In genomic region chr4:110020255-110020654, GRCm38 (mm10) we compare ENCODE assay signal across 8 mouse cellular contexts. TPM values are rescaled to one million over a fixed set of nuclear protein-coding genes. Genes with fewer than 3 reads are reported as not detected.
DNase-seq lines count a peak whose midpoint lies in the region; ATAC-seq and TF ChIP-seq lines count a peak whose summit lies in the region.

No protein-coding gene starts in this region.

- TF ChIP-seq CTCF in C2C12 (IDR thresholded peaks at IDR 0.05; ENCODE audit: control insufficient read depth, insufficient read depth, insufficient read length), result peak; percentile 89
- peak; percentile 85 for TF ChIP-seq CTCF in bone marrow, adult 2 months (IDR thresholded peaks at IDR 0.05; ENCODE audit: control insufficient read depth, insufficient read depth, low read length)
- peak; percentile 96 for TF ChIP-seq CTCF in liver, adult 2 months (IDR thresholded peaks at IDR 0.05; ENCODE audit: low read depth, low read length)
- peak; percentile 92; the same call in 1 of the 2 replicates for TF ChIP-seq CTCF in testis, adult 2 months (IDR thresholded peaks at IDR 0.05; ENCODE audit: control insufficient read depth, insufficient read depth, insufficient replicate concordance, low read depth, low read length)

- ATAC-seq in embryonic facial prominence, embryonic 15.5 days (ENCODE audit: insufficient number of reproducible peaks, low FRiP score, low TSS enrichment, low read depth), result no peak
- no peak for ATAC-seq in heart, embryonic 14.5 days (ENCODE audit: insufficient number of reproducible peaks, insufficient read depth, low FRiP score, low read depth)
- ATAC-seq in neural tube, embryonic 11.5 days (ENCODE audit: insufficient read depth, low FRiP score, low TSS enrichment), result peak; percentile 53; the same call in 1 of the 2 replicates

- no peaks in the 10 kb centered on the region for H3K27me3 ChIP-seq in C2C12 (ENCODE audit: control insufficient read depth, insufficient read depth, insufficient read length)
- H3K27me3 ChIP-seq in embryonic facial prominence, embryonic 15.5 days, result peaks cover 8% of the 10 kb centered on the region; the same call in 1 of the 2 replicates
- peaks cover 15% of the 10 kb centered on the region for H3K27me3 ChIP-seq in heart, embryonic 14.5 days (ENCODE audit: control insufficient read depth, insufficient read depth, low read length)
- H3K27me3 ChIP-seq in liver, adult 2 months (ENCODE audit: control insufficient read depth, insufficient read depth, low read length), result no peaks in the 10 kb centered on the region
- no peaks in the 10 kb centered on the region for H3K27me3 ChIP-seq in neural tube, embryonic 11.5 days (ENCODE audit: control insufficient read depth, insufficient read depth, low read length)
- no peaks in the 10 kb centered on the region for H3K27me3 ChIP-seq in testis, adult 2 months (ENCODE audit: control insufficient read depth, insufficient read depth, low read length)

- H3K9ac ChIP-seq in embryonic facial prominence, embryonic 15.5 days, result no peak overlapping the region
- no peak overlapping the region for H3K9ac ChIP-seq in heart, embryonic 14.5 days (ENCODE audit: low read length)
- no peak overlapping the region for H3K9ac ChIP-seq in liver, adult 2 months (ENCODE audit: low read depth, low read length)
- no peak overlapping the region for H3K9ac ChIP-seq in neural tube, embryonic 11.5 days (ENCODE audit: low read length)

- 10% methylated on average over 12 of the region's 12 CpGs for WGBS in bone marrow, adult 2 months
- WGBS in embryonic facial prominence, embryonic 15.5 days, result 10% methylated on average over 12 of the region's 12 CpGs
- WGBS in heart, embryonic 14.5 days, result 10% methylated on average over 12 of the region's 12 CpGs
- WGBS in liver, adult 2 months, result 12% methylated on average over 12 of the region's 12 CpGs
- WGBS in neural tube, embryonic 11.5 days, result 11% methylated on average over 12 of the region's 12 CpGs

- no peaks in the 10 kb centered on the region for H3K79me2 ChIP-seq in C2C12 (ENCODE audit: control insufficient read depth, insufficient read depth)
- H3K79me2 ChIP-seq in liver, adult 2 months (ENCODE audit: control insufficient read depth, insufficient read depth, low read length), result no peaks in the 10 kb centered on the region

- peak overlapping the region; percentile 30 for H3K4me2 ChIP-seq in embryonic facial prominence, embryonic 15.5 days (replicated peaks)
- H3K4me2 ChIP-seq in heart, embryonic 14.5 days (ENCODE audit: low read length), result peak overlapping the region; percentile 51
- peak overlapping the region; percentile 13 for H3K4me2 ChIP-seq in neural tube, embryonic 11.5 days (ENCODE audit: low read depth)

- no peak overlapping the region for H3K27ac ChIP-seq in bone marrow, adult 2 months (ENCODE audit: control insufficient read depth, insufficient read depth, low read depth, low read length, poor library complexity)
- H3K27ac ChIP-seq in embryonic facial prominence, embryonic 15.5 days (replicated peaks), result no peak overlapping the region
- H3K27ac ChIP-seq in heart, embryonic 14.5 days (replicated peaks in 1 of 2; ENCODE audit: control insufficient read depth in 1 of 2, insufficient read depth in 1 of 2, low read depth in 2 of 2, low read length in 2 of 2), result no peak overlapping the region
- H3K27ac ChIP-seq in liver, adult 2 months (replicated peaks; ENCODE audit: insufficient read depth, low read depth, low read length), result no peak overlapping the region
- no peak overlapping the region for H3K27ac ChIP-seq in neural tube, embryonic 11.5 days (ENCODE audit: low read depth, low read length)
- H3K27ac ChIP-seq in testis, adult 2 months (ENCODE audit: control insufficient read depth, insufficient read depth, low read depth, low read length), result no peak overlapping the region

- H3K36me3 ChIP-seq in C2C12 (ENCODE audit: control insufficient read depth, insufficient read depth), result no peaks in the 10 kb centered on the region
- H3K36me3 ChIP-seq in embryonic facial prominence, embryonic 15.5 days, result no peaks in the 10 kb centered on the region
- no peaks in the 10 kb centered on the region for H3K36me3 ChIP-seq in heart, embryonic 14.5 days (ENCODE audit: control insufficient read depth, insufficient read depth, low read length)
- no peaks in the 10 kb centered on the region for H3K36me3 ChIP-seq in liver, adult 2 months (ENCODE audit: control insufficient read depth, insufficient read depth, low read length)
- H3K36me3 ChIP-seq in neural tube, embryonic 11.5 days (ENCODE audit: control insufficient read depth, insufficient read depth, low read length), result no peaks in the 10 kb centered on the region
- H3K36me3 ChIP-seq in testis, adult 2 months (ENCODE audit: control insufficient read depth, insufficient read depth, low read length), result no peaks in the 10 kb centered on the region

- no peaks in the 10 kb centered on the region for H3K79me3 ChIP-seq in C2C12 (ENCODE audit: low read depth)

- no peak for TF ChIP-seq POLR2A in bone marrow, adult 2 months (IDR thresholded peaks at IDR 0.05; ENCODE audit: borderline replicate concordance, control insufficient read depth, low read depth, low read length)
- no peak for TF ChIP-seq POLR2A in liver, adult 2 months (IDR thresholded peaks at IDR 0.05; ENCODE audit: extremely low read depth, insufficient read depth, low read length)
- no peak for TF ChIP-seq POLR2A in testis, adult 2 months (IDR thresholded peaks at IDR 0.05; ENCODE audit: control insufficient read depth, low read depth, low read length)

- DNase-seq in kidney, postnatal 10 days, result peak; percentile 84
- DNase-seq in liver, adult 2 months (ENCODE audit: extremely low read depth, low read depth, low spot score), result peak; percentile 26
- DNase-seq in neural tube, embryonic 11.5 days (ENCODE audit: low spot score), result peak; percentile 84

- H3ac ChIP-seq in C2C12 (ENCODE audit: control insufficient read depth, insufficient read length, low read depth), result no peak overlapping the region

- H3K9me3 ChIP-seq in embryonic facial prominence, embryonic 15.5 days (replicated peaks), result no peaks in the 10 kb centered on the region
- H3K9me3 ChIP-seq in heart, embryonic 14.5 days (ENCODE audit: control insufficient read depth, low read length), result no peaks in the 10 kb centered on the region
- no peaks in the 10 kb centered on the region for H3K9me3 ChIP-seq in neural tube, embryonic 11.5 days (ENCODE audit: control insufficient read depth, low read length)

- H3K4me1 ChIP-seq in bone marrow, adult 2 months (ENCODE audit: control insufficient read depth, insufficient read depth, low read length), result no peaks in the 10 kb centered on the region
- H3K4me1 ChIP-seq in embryonic facial prominence, embryonic 15.5 days, result no peaks in the 10 kb centered on the region
- H3K4me1 ChIP-seq in heart, embryonic 14.5 days (ENCODE audit: control insufficient read depth in 2 of 2, insufficient read depth in 2 of 2, low read length in 2 of 2), result peaks cover 0 to 2% of the 10 kb centered on the region in 2 experiments; a peak in 1 of 4 replicates
- H3K4me1 ChIP-seq in liver, adult 2 months (ENCODE audit: control insufficient read depth, insufficient read depth, low read length), result no peaks in the 10 kb centered on the region
- H3K4me1 ChIP-seq in neural tube, embryonic 11.5 days (ENCODE audit: control insufficient read depth, insufficient read depth, low read length), result no peaks in the 10 kb centered on the region
- H3K4me1 ChIP-seq in testis, adult 2 months (ENCODE audit: control insufficient read depth, insufficient read depth, low read length), result peaks cover 21% of the 10 kb centered on the region

- H3K4me3 ChIP-seq in C2C12 (ENCODE audit: insufficient read depth, poor library complexity, severe bottlenecking), result no peak overlapping the region
- no peak overlapping the region for H3K4me3 ChIP-seq in bone marrow, adult 2 months (replicated peaks; ENCODE audit: control insufficient read depth, low read depth, low read length)
- no peak overlapping the region for H3K4me3 ChIP-seq in embryonic facial prominence, embryonic 15.5 days (replicated peaks)
- no peak overlapping the region for H3K4me3 ChIP-seq in heart, embryonic 14.5 days (ENCODE audit: control insufficient read depth in 1 of 2, insufficient read depth in 1 of 2, low read depth in 1 of 2, low read length in 2 of 2)
- no peak overlapping the region for H3K4me3 ChIP-seq in liver, adult 2 months (ENCODE audit: insufficient read depth, low read depth, low read length)
- H3K4me3 ChIP-seq in neural tube, embryonic 11.5 days (ENCODE audit: low read depth, low read length), result no peak overlapping the region
- no peak overlapping the region for H3K4me3 ChIP-seq in testis, adult 2 months (ENCODE audit: control insufficient read depth, low read depth, low read length)

TF ChIP-seq in C2C12, 6 proteins besides CTCF, POLR2A, EP300 and RAD21:
- TF ChIP-seq CEBPB (IDR thresholded peaks at IDR 0.05; ENCODE audit: low read depth), result no peak
- no peak for TF ChIP-seq FOSL1 (IDR thresholded peaks at IDR 0.05; ENCODE audit: insufficient read depth, low read length, poor library complexity, severe bottlenecking)

RNA-seq across cellular contexts. Expression of gene Dmrta2, which starts 42.4 kb away (rescaled TPM):
- 6.7 TPM for polyA plus RNA-seq in C2C12 (2012; fragmentation: generic; extraction: Trizol)
- polyA plus RNA-seq in bone marrow, adult 2 months (2011; ENCODE audit: insufficient read depth, insufficient read length, low replicate concordance, missing spikeins), result not detected in 2 replicates
- polyA plus RNA-seq in embryonic facial prominence, embryonic 15.5 days (2015; fragmentation: Nextera tagmentation; extraction: Ambion mirVana), result 0.50 and 0.89 TPM in 2 replicates
- not detected in 2 replicates for polyA plus RNA-seq in heart, embryonic 14.5 days (2014; fragmentation: Nextera tagmentation; extraction: Ambion mirVana)
- total RNA-seq in liver, adult 2 months (2014; rRNA removed), result not detected in 2 replicates
- polyA plus RNA-seq in liver, adult 2 months (2012; rRNA removed), result 0.02 and 0.10 TPM in 2 replicates
- 0.12 and 0.14 TPM in 2 replicates for polyA plus RNA-seq in neural tube, embryonic 11.5 days (2014; fragmentation: Nextera tagmentation; extraction: Ambion mirVana)
- 3.8 and 6.3 TPM in 2 replicates for polyA plus RNA-seq in testis, adult 2 months (2012; rRNA removed)

Comparison
In these comparisons a context has a peak if more than half of its experiments do, and no peak if none do; other contexts are left out.
1. DNase-seq: peak in every context shown above with its lines; median percentile 84 in kidney, postnatal 10 days; 84 in neural tube, embryonic 11.5 days; 26 in liver, adult 2 months.